Mouse (Mus musculus): ENCODE data around the gene Mrpl34.

Mrpl34 gene

GRCm38 (mm10) chr8:71468916-71469315, 4.2 kb downstream of the Mrpl34 start, which contains the start of gene Dda1:
Gene Dda1, plus strand, starts transcription at chr8:71469199.
- peak; percentile 100 for DNase-seq (ENCODE audit: low read depth, low spot score)

- peak; percentile 84 for DNase-seq (ENCODE audit: low read depth, low spot score)
Measured at GRCm38 (mm10) chr8:71469411-71469810, 4.7 kb downstream of the Mrpl34 start.

- no peak for DNase-seq (ENCODE audit: low read depth, low spot score)
Measured at GRCm38 (mm10) chr8:71470146-71470912, 5.6 kb downstream of the Mrpl34 start.

GRCm38 (mm10) chr8:71470913-71471255, 6.1 kb downstream of the Mrpl34 start:
- no peak for DNase-seq (ENCODE audit: low read depth, low spot score)

- no peak for DNase-seq (ENCODE audit: low read depth, low spot score)
Measured at GRCm38 (mm10) chr8:71471861-71472260, 7.1 kb downstream of the Mrpl34 start.

GRCm38 (mm10) chr8:71472601-71473386, 8.0 kb downstream of the Mrpl34 start:
- no peak for DNase-seq (ENCODE audit: low read depth, low spot score)

- no peak for DNase-seq (ENCODE audit: low read depth, low spot score)
Measured at GRCm38 (mm10) chr8:71474344-71474743, 9.6 kb downstream of the Mrpl34 start.

GRCm38 (mm10) chr8:71474785-71475701, 10.3 kb downstream of the Mrpl34 start:
- no peak for DNase-seq (ENCODE audit: low read depth, low spot score)

- DNase-seq (ENCODE audit: low read depth, low spot score) = no peak
Measured at GRCm38 (mm10) chr8:71475702-71476075, 10.9 kb downstream of the Mrpl34 start.

GRCm38 (mm10) chr8:71476099-71476940, 11.6 kb downstream of the Mrpl34 start:
- DNase-seq (ENCODE audit: low read depth, low spot score) = peak; percentile 68

- DNase-seq (ENCODE audit: low read depth, low spot score) = peak; percentile 88
Measured at GRCm38 (mm10) chr8:71477196-71477845, 12.6 kb downstream of the Mrpl34 start.

GRCm38 (mm10) chr8:71478943-71479342, 14.2 kb downstream of the Mrpl34 start:
- no peak for DNase-seq (ENCODE audit: low read depth, low spot score)

GRCm38 (mm10) chr8:71483932-71484331, 19.2 kb downstream of the Mrpl34 start:
- peak; percentile 100 for DNase-seq (ENCODE audit: low read depth, low spot score)

- no peak for DNase-seq (ENCODE audit: low read depth, low spot score)
Measured at GRCm38 (mm10) chr8:71484736-71485135, 20.0 kb downstream of the Mrpl34 start.

- DNase-seq (ENCODE audit: low read depth, low spot score) = peak; percentile 95
Measured at GRCm38 (mm10) chr8:71485142-71486135, 20.7 kb downstream of the Mrpl34 start, which contains the start of gene Ano8. Gene Ano8, minus strand, starts transcription at chr8:71485963.

GRCm38 (mm10) chr8:71486136-71486529, 21.4 kb downstream of the Mrpl34 start:
- peak; percentile 69 for DNase-seq (ENCODE audit: low read depth, low spot score)

GRCm38 (mm10) chr8:71487691-71488445, 23.1 kb downstream of the Mrpl34 start, which contains the start of gene Gtpbp3:
Gene Gtpbp3, plus strand, starts transcription at chr8:71488103.
- peak; percentile 84 for DNase-seq (ENCODE audit: low read depth, low spot score)

GRCm38 (mm10) chr8:71488454-71488853, 23.7 kb downstream of the Mrpl34 start:
- DNase-seq (ENCODE audit: low read depth, low spot score) = peak; percentile 99

All from ES-CJ7 (cell line).